Mouse (Mus musculus) MEL (cell line): ENCODE data around the gene Nfia. TPM values are rescaled to one million over a fixed set of nuclear protein-coding genes. Genes with fewer than 3 reads are reported as not detected.

Experiments
- DNase-seq: peaks from one replicate; pipeline ENCODE4 v3.0.0; 2011; ENCODE audit warnings: low read depth, low spot score
- H3K27ac ChIP-seq: 2 replicates; pipeline ENCODE4 v1.5.1; 2012; ENCODE audit warnings: low read depth, mild to moderate bottlenecking, control low read depth, low read length, moderate library complexity; ENCODE audit not compliant: control insufficient read depth
- H3K27me3 ChIP-seq, 2 experiments: fragments of 150-350 bp in 1 of 2; sonication (generic) in 1 of 2; 2 replicates each; pipeline ENCODE4 v1.6.1; 2012; ENCODE audit warnings: low read length in 2 of 2, mild to moderate bottlenecking in 2 of 2, improper control_type of control experiment in 1 of 2, moderate library complexity in 1 of 2; ENCODE audit not compliant: insufficient read depth in 2 of 2, control insufficient read depth in 1 of 2
- H3K36me3 ChIP-seq, 2 experiments: 2 replicates each; pipeline ENCODE4 v1.6.1; 2012 to 2014; ENCODE audit warnings: low read length in 2 of 2, improper control_type of control experiment in 1 of 2, inconsistent platforms in 1 of 2, mild to moderate bottlenecking in 1 of 2; ENCODE audit not compliant: insufficient read depth in 2 of 2, control insufficient read depth in 1 of 2
- H3K4me1 ChIP-seq, 2 experiments: fragments of 150-350 bp in 1 of 2; sonication (generic) in 1 of 2; 2 replicates each; pipeline ENCODE4 v1.6.1; 2012; ENCODE audit warnings: low read length in 2 of 2, improper control_type of control experiment in 1 of 2, mild to moderate bottlenecking in 1 of 2; ENCODE audit not compliant: insufficient read depth in 2 of 2, control insufficient read depth in 1 of 2
- H3K4me3 ChIP-seq, 2 experiments: fragments of 150-350 bp in 1 of 2; sonication (generic) in 1 of 2; 2 replicates each; pipeline ENCODE4 v1.5.1; 2012; ENCODE audit warnings: low read depth in 2 of 2, low read length in 2 of 2, mild to moderate bottlenecking in 2 of 2, moderate library complexity in 2 of 2, control low read depth in 1 of 2, improper control_type of control experiment in 1 of 2; ENCODE audit not compliant: control insufficient read depth in 1 of 2, insufficient read depth in 1 of 2
- H3K79me2 ChIP-seq: 2 replicates; pipeline ENCODE4 v1.6.1; 2012; ENCODE audit warnings: mild to moderate bottlenecking, low read length, moderate library complexity; ENCODE audit not compliant: control insufficient read depth, poor library complexity, insufficient read depth
- H3K9ac ChIP-seq: 2 replicates; pipeline ENCODE4 v1.6.1; 2012; ENCODE audit warnings: low read depth, mild to moderate bottlenecking, control low read depth, low read length, moderate library complexity; ENCODE audit not compliant: control insufficient read depth, poor library complexity, severe bottlenecking
- H3K9me3 ChIP-seq: fragments of 150-350 bp; sonication (generic); replicated peaks from 2 replicates; pipeline ENCODE4 v1.6.1; 2012; ENCODE audit warnings: mild to moderate bottlenecking, low read length, improper control_type of control experiment, moderate library complexity; ENCODE audit not compliant: insufficient read depth
- BHLHE40 ChIP-seq: IDR thresholded peaks from 2 replicates; pipeline ENCODE4 v1.6.1; 2012; ENCODE audit warnings: low read depth, mild to moderate bottlenecking, inconsistent platforms, low read length, improper control_type of control experiment, borderline replicate concordance
- CHD2 ChIP-seq: IDR thresholded peaks from 2 replicates; pipeline ENCODE4 v1.6.1; 2011; ENCODE audit warnings: low read length, improper control_type of control experiment
- ELF1 ChIP-seq: IDR thresholded peaks from 2 replicates; pipeline ENCODE4 v1.6.1; 2014; ENCODE audit warnings: low read depth, mild to moderate bottlenecking, inconsistent platforms, low read length, improper control_type of control experiment, moderate library complexity
- EP300 ChIP-seq, 2 experiments: IDR thresholded peaks; 2 replicates each; pipeline ENCODE4 v1.6.1; 2011; ENCODE audit warnings: improper control_type of control experiment in 2 of 2, low read length in 2 of 2, low read depth in 1 of 2, mild to moderate bottlenecking in 1 of 2
- GATA1 ChIP-seq: IDR thresholded peaks from 2 replicates; pipeline ENCODE4 v1.6.1; 2011; ENCODE audit warnings: low read depth, low read length, improper control_type of control experiment
- JUND ChIP-seq: IDR thresholded peaks from 2 replicates; pipeline ENCODE4 v1.6.1; 2011; ENCODE audit warnings: low read depth, mild to moderate bottlenecking, improper control_type of control experiment, low read length
- KAT2A ChIP-seq: conservative IDR thresholded peaks from 2 replicates; pipeline ENCODE4 v1.6.1; 2012; ENCODE audit warnings: low read depth, low read length, improper control_type of control experiment, inconsistent platforms
- MEF2A ChIP-seq: IDR thresholded peaks from 2 replicates; pipeline ENCODE4 v1.6.1; 2014; ENCODE audit warnings: low read depth, mild to moderate bottlenecking, inconsistent platforms, low read length, improper control_type of control experiment; ENCODE audit not compliant: poor library complexity, insufficient replicate concordance, severe bottlenecking; ENCODE audit errors: extremely low read depth
- MXI1 ChIP-seq: IDR thresholded peaks from 2 replicates; pipeline ENCODE4 v1.6.1; 2011; ENCODE audit warnings: mild to moderate bottlenecking, low read depth, low read length, improper control_type of control experiment
- MYB ChIP-seq: IDR thresholded peaks from 2 replicates; pipeline ENCODE4 v1.6.1; 2011; ENCODE audit warnings: mild to moderate bottlenecking, low read depth, low read length, improper control_type of control experiment
- NELFE ChIP-seq: IDR thresholded peaks from 2 replicates; pipeline ENCODE4 v1.6.1; 2011; ENCODE audit warnings: low read depth, low read length, improper control_type of control experiment
- NRF1 ChIP-seq: IDR thresholded peaks from 2 replicates; pipeline ENCODE4 v1.6.1; 2014; ENCODE audit warnings: low read depth, mild to moderate bottlenecking, inconsistent platforms, low read length, improper control_type of control experiment, moderate library complexity; ENCODE audit not compliant: poor library complexity, insufficient read depth, severe bottlenecking
- POLR2A ChIP-seq, 2 experiments: IDR thresholded peaks; 2 replicates each; pipeline ENCODE4 v1.6.1; 2011 to 2012; ENCODE audit warnings: low read length in 2 of 2, mild to moderate bottlenecking in 2 of 2, control low read depth in 1 of 2, improper control_type of control experiment in 1 of 2, low read depth in 1 of 2, moderate library complexity in 1 of 2; ENCODE audit not compliant: control insufficient read depth in 1 of 2, insufficient read depth in 1 of 2, poor library complexity in 1 of 2
- POLR2AphosphoS5 ChIP-seq: IDR thresholded peaks from 2 replicates; pipeline ENCODE4 v1.6.1; 2012; ENCODE audit warnings: low read depth, borderline replicate concordance, mild to moderate bottlenecking, inconsistent platforms, low read length, moderate library complexity, mixed read lengths
- RAD21 ChIP-seq: IDR thresholded peaks from 2 replicates; pipeline ENCODE4 v1.6.1; 2011; ENCODE audit warnings: mild to moderate bottlenecking, low read depth, low read length, improper control_type of control experiment
- SMC3 ChIP-seq: IDR thresholded peaks from 2 replicates; pipeline ENCODE4 v1.6.1; 2011; ENCODE audit warnings: low read depth, low read length, improper control_type of control experiment
- TAL1 ChIP-seq: IDR thresholded peaks from 2 replicates; pipeline ENCODE4 v1.6.1; 2012; ENCODE audit warnings: mild to moderate bottlenecking, inconsistent platforms, low read length, moderate library complexity, mixed read lengths
- TBP ChIP-seq: IDR thresholded peaks from 2 replicates; pipeline ENCODE4 v1.8.0; 2011; ENCODE audit warnings: low read depth, low read length, improper control_type of control experiment
- TCF12 ChIP-seq: IDR thresholded peaks from 2 replicates; pipeline ENCODE4 v1.6.1; 2014; ENCODE audit warnings: low read depth, mild to moderate bottlenecking, inconsistent platforms, low read length, improper control_type of control experiment, moderate library complexity
- UBTF ChIP-seq: IDR thresholded peaks from 2 replicates; pipeline ENCODE4 v1.6.1; 2012; ENCODE audit warnings: low read depth, mild to moderate bottlenecking, inconsistent platforms, low read length, improper control_type of control experiment, moderate library complexity, borderline replicate concordance; ENCODE audit not compliant: insufficient read depth
- USF1 ChIP-seq: IDR thresholded peaks from 2 replicates; pipeline ENCODE4 v1.6.1; 2014; ENCODE audit warnings: low read depth, mild to moderate bottlenecking, inconsistent platforms, low read length, improper control_type of control experiment, moderate library complexity
- ZKSCAN1 ChIP-seq: IDR thresholded peaks from 2 replicates; pipeline ENCODE4 v1.6.1; 2012; ENCODE audit warnings: low read depth, mild to moderate bottlenecking, inconsistent platforms, low read length, improper control_type of control experiment, moderate library complexity
- ZMIZ1 ChIP-seq: IDR thresholded peaks from 2 replicates; pipeline ENCODE4 v1.6.1; 2012; ENCODE audit warnings: low read depth, mild to moderate bottlenecking, inconsistent platforms, low read length, improper control_type of control experiment, moderate library complexity
- ZNF384 ChIP-seq: IDR thresholded peaks from 2 replicates; pipeline ENCODE4 v1.6.1; 2012; ENCODE audit warnings: low read depth, mild to moderate bottlenecking, inconsistent platforms, low read length, improper control_type of control experiment
- polyA plus RNA-seq, 2 experiments: library from polyadenylated mRNA; stranded (reverse) in 1 of 2; unstranded in 1 of 2; fragments of >175 nt in 1 of 2; fragments of >200 nt in 1 of 2; gene quantifications; 2 replicates each; pipeline versions ENCODE4 v1.2.1 to v1.2.4; 2012; ENCODE audit warnings: low replicate concordance in 2 of 2, low read depth in 1 of 2; ENCODE audit not compliant: insufficient read length in 2 of 2, insufficient read depth in 1 of 2, missing spikeins in 1 of 2
- total RNA-seq: library from RNA; depleted of rRNA; stranded (reverse); fragments of 300-350 nt; gene quantifications from 2 replicates; pipeline ENCODE4 v1.2.3, GENCODE M21; 2012

The Nfia gene
- total and polyA plus RNA-seq, 3 experiments = 10.2 to 20.5 (median 13.4) TPM

- Histone ChIP-seq H3K9me3 (no peaks in the 10 kb centered on the region), H3K4me3 (no peak overlapping the region), H3K4me1 (peaks cover 2 to 9% of the 10 kb centered on the region in 2 experiments; a peak in 3 of 4 replicates), H3K9ac (no peak overlapping the region), H3K27me3 (no peaks in the 10 kb centered on the region), H3K79me2 (no peaks in the 10 kb centered on the region), H3K27ac (no peak overlapping the region), H3K36me3 (peaks cover 15 to 19% of the 10 kb centered on the region in 2 experiments)
- no peak for TF ChIP-seq ZKSCAN1
- TF ChIP-seq USF1 = no peak
- TF ChIP-seq NRF1 = no peak
- no peak for TF ChIP-seq JUND
- no peak for TF ChIP-seq CHD2
- no peak for TF ChIP-seq EP300 (IDR thresholded peaks at IDR 0.05; ENCODE audit: low read depth in 1 of 2, low read length in 2 of 2)
- TF ChIP-seq SMC3 = no peak
- no peak for TF ChIP-seq NELFE
- no peak for TF ChIP-seq MYB
- no peak for TF ChIP-seq TCF12
- no peak for TF ChIP-seq BHLHE40
- no peak for TF ChIP-seq ELF1
- TF ChIP-seq ZNF384 = no peak
- TF ChIP-seq POLR2AphosphoS5 = no peak
- TF ChIP-seq TAL1 = no peak
- TF ChIP-seq POLR2A (IDR thresholded peaks at IDR 0.05; ENCODE audit: control insufficient read depth in 1 of 2, insufficient read depth in 1 of 2, low read depth in 1 of 2, low read length in 2 of 2, poor library complexity in 1 of 2) = no peak
- no peak for TF ChIP-seq MEF2A
- TF ChIP-seq KAT2A = no peak
- TF ChIP-seq RAD21 = no peak
- DNase-seq = no peak
These were observed 321.7 kb downstream of the Nfia start for GRCm38 (mm10) chr4:98094112-98094805.

- DNase-seq = no peak
- H3K9me3 ChIP-seq = no peaks in the 10 kb centered on the region
- H3K4me3 ChIP-seq = no peak overlapping the region
- peaks cover 17 to 18% of the 10 kb centered on the region in 2 experiments for H3K36me3 ChIP-seq
- no peak overlapping the region for H3K9ac ChIP-seq
- H3K79me2 ChIP-seq = no peaks in the 10 kb centered on the region
- no peaks in the 10 kb centered on the region for H3K27me3 ChIP-seq
- peaks cover 2 to 12% of the 10 kb centered on the region in 2 experiments; a peak in 3 of 4 replicates for H3K4me1 ChIP-seq
- no peak for TF ChIP-seq MXI1
- no peak for TF ChIP-seq ZMIZ1
- no peak for TF ChIP-seq TBP
- TF ChIP-seq UBTF = no peak
- no peak for TF ChIP-seq SMC3
- no peak for TF ChIP-seq JUND
- TF ChIP-seq EP300 (IDR thresholded peaks at IDR 0.05; ENCODE audit: low read depth in 1 of 2, low read length in 2 of 2) = no peak
- TF ChIP-seq GATA1 = no peak
- no peak for TF ChIP-seq RAD21
- TF ChIP-seq ZNF384 = no peak
- H3K27ac ChIP-seq = no peak overlapping the region
These were observed 322.5 kb downstream of the Nfia start for GRCm38 (mm10) chr4:98095060-98095459.
